Mouse (Mus musculus): ENCODE results near the gene Tmed4. TPM values are rescaled to one million over a fixed set of nuclear protein-coding genes. Genes with fewer than 3 reads are reported as not detected.

Tmed4 gene
- polyA plus RNA-seq, 1 experiment from 2014 or later: 105 TPM

GRCm38 (mm10) chr11:6293601-6294000 is 18.9 kb upstream of the Tmed4 start:
- H3K27me3 ChIP-seq (ENCODE audit: low read depth, poor library complexity, severe bottlenecking): no peaks in the 10 kb centered on the region
- H3K36me3 ChIP-seq: peaks cover 20% of the 10 kb centered on the region
- peaks cover 9% of the 10 kb centered on the region; the same call in 1 of the 2 replicates for H3K4me1 ChIP-seq
- 95% methylated on average over 2 of the region's 2 CpGs for WGBS
- no peak overlapping the region for H3K4me3 ChIP-seq
- H3K27ac ChIP-seq: no peak overlapping the region
- H3K9me3 ChIP-seq (replicated peaks): no peaks in the 10 kb centered on the region
- DNase-seq (ENCODE audit: low spot score): no peak

- Histone ChIP-seq H3K9me3 (replicated peaks) (no peaks in the 10 kb centered on the region), H3K4me3 (peak overlapping the region; percentile 76), H3K27me3 (ENCODE audit: low read depth, poor library complexity, severe bottlenecking) (no peaks in the 10 kb centered on the region), H3K4me1 (peaks cover 9% of the 10 kb centered on the region; the same call in 1 of the 2 replicates), H3K27ac (0 out of 2 replicates have a peak overlapping the region, but pooled peaks have one; percentile 87), H3K36me3 (peaks cover 14% of the 10 kb centered on the region)
- DNase-seq (ENCODE audit: low spot score): no peak
- WGBS: 93% methylated on average over 4 of the region's 4 CpGs
These were observed 18.3 kb upstream of the Tmed4 start for GRCm38 (mm10) chr11:6292988-6293349.

GRCm38 (mm10) chr11:6292116-6292987 is 17.7 kb upstream of the Tmed4 start:
- WGBS: 18% methylated on average over 33 of the region's 33 CpGs
- peaks cover 9% of the 10 kb centered on the region; the same call in 1 of the 2 replicates for H3K4me1 ChIP-seq

GRCm38 (mm10) chr11:6291401-6292115 is 16.9 kb upstream of the Tmed4 start, which contains the start of gene Ogdh:
TSS of gene Ogdh (plus strand) at chr11:6291633.
- peaks cover 9% of the 10 kb centered on the region; the same call in 1 of the 2 replicates for H3K4me1 ChIP-seq
- under 1% methylated on average over 75 of the region's 77 CpGs for WGBS
- peak; percentile 99 for DNase-seq (ENCODE audit: low spot score)
- peak within 1 kb of the TSS; percentile 87 for H3K27ac ChIP-seq
- no peaks in the 10 kb centered on the region for H3K9me3 ChIP-seq (replicated peaks)
- H3K4me3 ChIP-seq: peak within 1 kb of the TSS; percentile 76
- no peaks in the 10 kb centered on the region for H3K36me3 ChIP-seq
- H3K27me3 ChIP-seq (ENCODE audit: low read depth, poor library complexity, severe bottlenecking): no peaks in the 10 kb centered on the region

More at GRCm38 (mm10) chr11:6292116-6292987, 17.7 kb upstream of the Tmed4 start:
- no peaks in the 10 kb centered on the region for H3K27me3 ChIP-seq (ENCODE audit: low read depth, poor library complexity, severe bottlenecking)
- peak overlapping the region; percentile 76 for H3K4me3 ChIP-seq
- no peaks in the 10 kb centered on the region for H3K9me3 ChIP-seq (replicated peaks)
- H3K27ac ChIP-seq: peak overlapping the region; percentile 87
- no peak for DNase-seq (ENCODE audit: low spot score)
- peaks cover 8% of the 10 kb centered on the region for H3K36me3 ChIP-seq

GRCm38 (mm10) chr11:6290883-6291282 is 16.2 kb upstream of the Tmed4 start:
- Histone ChIP-seq H3K27ac (peak overlapping the region; percentile 87), H3K36me3 (no peaks in the 10 kb centered on the region), H3K4me1 (peaks cover 9% of the 10 kb centered on the region; the same call in 1 of the 2 replicates), H3K4me3 (peak overlapping the region; percentile 76), H3K27me3 (ENCODE audit: low read depth, poor library complexity, severe bottlenecking) (no peaks in the 10 kb centered on the region), H3K9me3 (replicated peaks) (no peaks in the 10 kb centered on the region)
- no peak for DNase-seq (ENCODE audit: low spot score)
- 24% methylated on average over 3 of the region's 3 CpGs for WGBS

GRCm38 (mm10) chr11:6290138-6290537 is 15.5 kb upstream of the Tmed4 start:
- H3K4me1 ChIP-seq: peaks cover 9% of the 10 kb centered on the region; the same call in 1 of the 2 replicates
- H3K36me3 ChIP-seq: no peaks in the 10 kb centered on the region
- WGBS: 96% methylated on average over 3 of the region's 3 CpGs
- no peaks in the 10 kb centered on the region for H3K9me3 ChIP-seq (replicated peaks)
- H3K27me3 ChIP-seq (ENCODE audit: low read depth, poor library complexity, severe bottlenecking): no peaks in the 10 kb centered on the region
- DNase-seq (ENCODE audit: low spot score): no peak
- no peak overlapping the region for H3K4me3 ChIP-seq
- no peak overlapping the region for H3K27ac ChIP-seq

DNA sequence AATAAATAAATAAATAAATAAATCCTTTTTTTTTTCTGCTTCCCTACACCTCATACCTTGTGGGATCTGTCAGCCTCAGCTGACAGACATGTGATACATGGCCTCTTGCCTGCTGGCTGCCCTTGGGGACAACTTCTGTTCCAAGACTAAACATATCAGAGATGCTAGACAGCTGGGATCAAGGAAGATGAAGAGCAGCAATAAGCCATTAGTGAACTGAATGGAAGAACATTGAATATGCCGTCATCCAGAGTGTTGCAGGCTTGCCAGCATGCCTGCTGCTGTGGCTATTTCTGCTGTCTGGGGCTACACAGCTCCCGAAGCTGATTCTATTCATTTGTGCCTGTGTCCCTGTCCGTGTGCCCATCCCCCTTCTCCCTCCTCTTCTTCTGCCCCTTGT is 8.3 kb upstream of the Tmed4 start:
- Histone ChIP-seq H3K4me3 (no peak overlapping the region), H3K27ac (no peak overlapping the region), H3K27me3 (ENCODE audit: low read depth, poor library complexity, severe bottlenecking) (no peaks in the 10 kb centered on the region), H3K9me3 (replicated peaks) (no peaks in the 10 kb centered on the region), H3K4me1 (no peaks in the 10 kb centered on the region), H3K36me3 (no peaks in the 10 kb centered on the region)
- WGBS: 93% methylated on average over 3 of the region's 3 CpGs
- no peak for DNase-seq (ENCODE audit: low spot score)

GRCm38 (mm10) chr11:6276466-6276865 is 1.8 kb upstream of the Tmed4 start:
- peaks cover 12% of the 10 kb centered on the region for H3K4me1 ChIP-seq
- no peaks in the 10 kb centered on the region for H3K9me3 ChIP-seq (replicated peaks)
- H3K27me3 ChIP-seq (ENCODE audit: low read depth, poor library complexity, severe bottlenecking): no peaks in the 10 kb centered on the region
- 79% methylated on average over 3 of the region's 3 CpGs for WGBS
- peaks cover 20% of the 10 kb centered on the region for H3K36me3 ChIP-seq
- H3K27ac ChIP-seq: no peak overlapping the region
- no peak for DNase-seq (ENCODE audit: low spot score)
- no peak overlapping the region for H3K4me3 ChIP-seq

DNA sequence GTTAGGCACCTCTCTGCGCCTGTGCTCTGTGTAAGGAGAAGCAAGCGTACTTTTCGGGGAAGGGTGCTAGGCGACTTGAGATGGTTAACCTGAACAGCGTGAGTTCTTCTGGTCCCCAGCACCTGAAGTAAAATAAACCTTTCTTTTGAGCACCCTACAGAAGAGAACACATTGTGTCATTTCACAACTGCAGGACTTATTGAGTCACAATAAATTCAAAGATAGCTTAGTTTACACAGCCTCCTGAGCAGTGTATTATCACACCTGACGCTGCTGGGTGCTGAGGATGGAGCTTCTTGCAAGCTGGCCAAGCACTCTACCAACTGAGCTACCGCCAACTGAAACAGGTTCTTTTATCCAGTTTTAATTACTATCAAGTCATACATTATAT is 419 bp upstream of the Tmed4 start:
- peaks cover 33% of the 10 kb centered on the region for H3K36me3 ChIP-seq
- 24% methylated on average over 7 of the region's 7 CpGs for WGBS

DNA sequence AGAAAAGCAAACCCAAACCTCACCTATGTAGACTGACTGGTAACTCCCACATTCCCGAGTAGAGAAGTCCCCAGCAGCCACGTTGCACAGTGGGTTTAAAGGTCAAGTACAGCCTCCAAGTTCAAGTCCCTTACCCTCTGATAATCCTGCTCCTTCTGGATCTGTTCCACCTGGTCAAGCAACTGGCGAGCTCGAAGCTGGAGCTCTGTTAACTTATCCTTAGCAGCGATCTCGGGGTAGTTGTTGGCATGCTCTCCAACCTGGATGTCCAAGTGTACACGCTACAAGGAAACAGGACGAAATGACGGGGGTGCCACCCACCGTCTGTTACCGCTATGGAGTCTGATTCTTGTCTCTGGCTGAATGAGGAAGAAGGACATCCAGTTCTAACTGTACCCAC is 1.1 kb downstream of the Tmed4 start:
- Histone ChIP-seq H3K4me3 (peak overlapping the region; percentile 90), H3K27me3 (ENCODE audit: low read depth, poor library complexity, severe bottlenecking) (no peaks in the 10 kb centered on the region), H3K9me3 (replicated peaks) (no peaks in the 10 kb centered on the region), H3K36me3 (peaks cover 41% of the 10 kb centered on the region), H3K4me1 (peaks cover 12% of the 10 kb centered on the region), H3K27ac (peak overlapping the region; percentile 88; the same call in 1 of the 2 replicates)
- DNase-seq (ENCODE audit: low spot score): no peak
- WGBS: 75% methylated on average over 11 of the region's 11 CpGs

More for the DNA sequence above, 419 bp upstream of the Tmed4 start:
- DNase-seq (ENCODE audit: low spot score): no peak
- Histone ChIP-seq H3K27me3 (ENCODE audit: low read depth, poor library complexity, severe bottlenecking) (no peaks in the 10 kb centered on the region), H3K27ac (peak overlapping the region; percentile 88), H3K9me3 (replicated peaks) (no peaks in the 10 kb centered on the region), H3K4me1 (peaks cover 12% of the 10 kb centered on the region), H3K4me3 (peak overlapping the region; percentile 90)

GRCm38 (mm10) chr11:6267320-6268254 is 7.1 kb downstream of the Tmed4 start, which contains the start of gene Ddx56:
TSS of gene Ddx56 (minus strand) at chr11:6267772.
- no peaks in the 10 kb centered on the region for H3K27me3 ChIP-seq (ENCODE audit: low read depth, poor library complexity, severe bottlenecking)
- H3K4me3 ChIP-seq: peak within 1 kb of the TSS; percentile 91
- H3K36me3 ChIP-seq: peaks cover 73% of the 10 kb centered on the region
- H3K27ac ChIP-seq: peak within 1 kb of the TSS; percentile 87
- no peaks in the 10 kb centered on the region for H3K9me3 ChIP-seq (replicated peaks)
- DNase-seq (ENCODE audit: low spot score): peak; percentile 90
- 2% methylated on average over 50 of the region's 50 CpGs for WGBS
- peaks cover 10% of the 10 kb centered on the region for H3K4me1 ChIP-seq

GRCm38 (mm10) chr11:6266621-6267020 is 8.0 kb downstream of the Tmed4 start:
- H3K27me3 ChIP-seq (ENCODE audit: low read depth, poor library complexity, severe bottlenecking): no peaks in the 10 kb centered on the region
- peaks cover 10% of the 10 kb centered on the region for H3K4me1 ChIP-seq
- H3K36me3 ChIP-seq: peaks cover 73% of the 10 kb centered on the region
- WGBS: 71% methylated on average over 9 of the region's 9 CpGs
- H3K4me3 ChIP-seq: peak overlapping the region; percentile 91
- 0 out of 2 replicates have a peak overlapping the region, but pooled peaks have one; percentile 87 for H3K27ac ChIP-seq
- no peaks in the 10 kb centered on the region for H3K9me3 ChIP-seq (replicated peaks)
- no peak for DNase-seq (ENCODE audit: low spot score)
